Mouse (Mus musculus) frontal cortex, adult 2 months (tissue): ENCODE measurements around the gene Agap1. TPM values are rescaled to one million over a fixed set of nuclear protein-coding genes. Genes with fewer than 3 reads are reported as not detected.

Experiments
- DNase-seq, 2 experiments: peaks; one replicate each; pipeline ENCODE4 v3.0.0; 2022; ENCODE audit warnings: low spot score in 1 of 2; ENCODE audit errors: extremely low spot score in 1 of 2
- polyA plus RNA-seq: library from polyadenylated mRNA; depleted of rRNA; stranded (reverse); fragments of >200 nt; gene quantifications from 2 replicates; pipeline ENCODE4 v1.2.3, GENCODE M21; 2012; rRNA removed

The Agap1 gene
- 51.9 and 67.9 TPM in 2 replicates for polyA plus RNA-seq

GRCm38 (mm10) chr1:89454196-89455123, at the start of gene Agap1:
Agap1 (plus strand) TSS chr1:89454806.
- peak; percentile 79 to 95 for DNase-seq

- no peak for DNase-seq
Measured at GRCm38 (mm10) chr1:89405991-89406390, 48.6 kb upstream of the Agap1 start.

- DNase-seq: no peak
Measured at GRCm38 (mm10) chr1:89407986-89408385, 46.6 kb upstream of the Agap1 start.

GRCm38 (mm10) chr1:89413122-89413521, 41.5 kb upstream of the Agap1 start:
- no peak for DNase-seq

GRCm38 (mm10) chr1:89414563-89414962, 40.0 kb upstream of the Agap1 start:
- no peak for DNase-seq

- DNase-seq: peak; percentile 76 to 86
Measured at GRCm38 (mm10) chr1:89416929-89417328, 37.7 kb upstream of the Agap1 start.

GRCm38 (mm10) chr1:89420642-89421041, 34.0 kb upstream of the Agap1 start:
- no peak for DNase-seq

GRCm38 (mm10) chr1:89421401-89421800, 33.2 kb upstream of the Agap1 start:
- no peak for DNase-seq

GRCm38 (mm10) chr1:89424563-89424962, 30.0 kb upstream of the Agap1 start:
- no peak for DNase-seq

GRCm38 (mm10) chr1:89426137-89426536, 28.5 kb upstream of the Agap1 start:
- no peak for DNase-seq

- DNase-seq: no peak
Measured at GRCm38 (mm10) chr1:89428671-89429070, 25.9 kb upstream of the Agap1 start.

- no peak for DNase-seq
Measured at GRCm38 (mm10) chr1:89429946-89430640, 24.5 kb upstream of the Agap1 start.

GRCm38 (mm10) chr1:89439351-89439750, 15.3 kb upstream of the Agap1 start:
- DNase-seq: no peak

- no peak for DNase-seq
Measured at GRCm38 (mm10) chr1:89441236-89441897, 13.2 kb upstream of the Agap1 start.

- no peak for DNase-seq
Measured at GRCm38 (mm10) chr1:89443512-89443911, 11.1 kb upstream of the Agap1 start.

- no peak for DNase-seq
Measured at GRCm38 (mm10) chr1:89444014-89444413, 10.6 kb upstream of the Agap1 start.

- no peak for DNase-seq
Measured at GRCm38 (mm10) chr1:89450139-89450538, 4.5 kb upstream of the Agap1 start.

- no peak for DNase-seq
Measured at GRCm38 (mm10) chr1:89452138-89452537, 2.5 kb upstream of the Agap1 start.

GRCm38 (mm10) chr1:89453666-89454065, 940 bp upstream of the Agap1 start:
- no peak for DNase-seq

- peak in 1 of 2 experiments; percentile 42 for DNase-seq
Measured at GRCm38 (mm10) chr1:89455421-89456091, 950 bp downstream of the Agap1 start.

GRCm38 (mm10) chr1:89456456-89456855, 1.9 kb downstream of the Agap1 start:
- DNase-seq: no peak
